Mouse (Mus musculus) lung, postnatal 0 days (tissue): Measurements from ENCODE around the gene Npy5r. TPM values are rescaled to one million over a fixed set of nuclear protein-coding genes. Genes with fewer than 3 reads are reported as not detected.
A peak's percentile ranks its signal among the peaks of the same experiment; 100 is the strongest.

Experiments
- ATAC-seq: fragments of 200-750 bp; cut with Nextera tagmentation; 2 replicates; pipeline ENCODE4 v1.8.0; 2017; ENCODE audit warnings: moderate library complexity
- DNase-seq: peaks from one replicate; pipeline ENCODE4 v3.0.0-alpha.2; 2016; ENCODE audit warnings: low spot score
- H3K27ac ChIP-seq: fragments of 300-500 bp; sonication (generic); 2 replicates; pipeline ENCODE4 v1.5.1; 2014; ENCODE audit warnings: antibody characterized with exemption, mild to moderate bottlenecking, low read length, mixed read lengths
- H3K27me3 ChIP-seq: fragments of 300-500 bp; sonication (generic); replicated peaks from 2 replicates; pipeline ENCODE4 v1.6.1; 2014; ENCODE audit warnings: low read length, mixed read lengths; ENCODE audit not compliant: insufficient read depth
- H3K36me3 ChIP-seq: fragments of 300-500 bp; sonication (generic); 2 replicates; pipeline ENCODE4 v1.6.1; 2014; ENCODE audit warnings: low read length, mixed read lengths; ENCODE audit not compliant: insufficient read depth
- H3K4me1 ChIP-seq: fragments of 300-500 bp; sonication (generic); 2 replicates; pipeline ENCODE4 v1.6.1; 2014; ENCODE audit warnings: antibody characterized with exemption, low read depth, low read length, mixed read lengths; ENCODE audit not compliant: insufficient read depth
- H3K4me2 ChIP-seq: fragments of 300-500 bp; sonication (generic); replicated peaks from 2 replicates; pipeline ENCODE4 v1.6.1; 2014; ENCODE audit warnings: low read depth, mild to moderate bottlenecking, low read length, moderate library complexity, mixed read lengths
- H3K4me3 ChIP-seq: fragments of 300-500 bp; sonication (generic); 2 replicates; pipeline ENCODE4 v1.5.1; 2014; ENCODE audit warnings: low read depth, low read length
- H3K9ac ChIP-seq: fragments of 300-500 bp; sonication (generic); replicated peaks from 2 replicates; pipeline ENCODE4 v1.6.1; 2014; ENCODE audit warnings: low read depth, mild to moderate bottlenecking
- H3K9me3 ChIP-seq: fragments of 300-500 bp; sonication (generic); 2 replicates; pipeline ENCODE4 v1.6.1; 2016; ENCODE audit warnings: low read length, mixed read lengths
- CTCF ChIP-seq: IDR thresholded peaks from 2 replicates; pipeline ENCODE4 v1.5.1; 2016; ENCODE audit warnings: antibody characterized with exemption, mild to moderate bottlenecking
- EP300 ChIP-seq: IDR thresholded peaks from 2 replicates; pipeline ENCODE4 v1.6.1; 2016; ENCODE audit warnings: antibody characterized with exemption, mild to moderate bottlenecking, control low read depth
- WGBS: fragments of 180-500 bp; shearing (Covaris S2); extraction: QIAGEN DNeasy Blood & Tissue Kit; methylation state at CpG from one replicate; pipeline ENCODE4 v1.1.7; 2014; 5-methylcytosine and 5-hydroxymethylcytosine counted together
- polyA plus RNA-seq: library from polyadenylated mRNA; unstranded; fragments of >200 nt; fragmentation: Nextera tagmentation; extraction: Ambion mirVana; gene quantifications from 2 replicates; pipeline ENCODE4 v1.2.1, GENCODE M21; 2015

Gene Npy5r
- not detected in 2 replicates for polyA plus RNA-seq

DNA sequence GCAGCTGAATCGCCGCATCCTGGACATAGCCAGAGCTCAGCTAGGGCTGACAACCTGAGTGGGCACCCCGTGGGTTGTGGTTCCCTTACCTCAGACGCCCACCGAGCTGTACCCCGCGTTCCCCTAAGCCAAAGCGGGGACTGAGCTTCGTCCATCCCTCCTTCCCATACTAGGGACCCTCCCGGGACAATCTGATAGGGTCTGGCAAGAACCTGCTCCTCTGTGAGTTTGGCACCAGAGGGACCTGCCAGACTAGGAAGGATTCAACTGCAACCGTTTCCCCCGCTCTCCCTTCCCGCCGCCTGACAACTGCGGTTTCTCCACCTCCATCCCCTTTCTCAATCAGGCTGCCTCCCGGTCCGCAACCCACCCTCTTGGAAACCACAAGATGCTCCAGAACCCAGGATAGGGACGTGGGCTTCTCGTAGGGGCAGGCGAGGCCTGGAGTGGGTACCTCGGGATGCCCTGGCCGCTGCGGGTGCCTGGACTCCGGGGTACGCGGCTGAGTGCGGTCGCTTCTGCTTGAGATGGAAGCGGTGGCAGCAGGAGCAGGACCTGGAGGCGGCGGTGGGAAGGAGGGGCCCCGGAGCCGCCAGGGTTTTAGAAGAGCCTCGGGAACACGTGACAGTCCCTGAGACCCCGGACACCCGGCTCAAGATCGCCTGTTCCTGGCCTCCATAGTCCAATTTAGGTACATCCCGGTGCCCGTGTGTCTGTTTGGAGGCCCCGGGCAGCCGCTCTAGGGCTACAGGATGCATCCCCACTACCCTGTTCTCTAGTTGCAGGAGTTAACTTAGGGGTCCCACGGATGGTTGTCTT is at the start of gene Npy5r:
Gene Npy5r (minus strand): TSS at position 618 of the 819 bp plus-strand sequence.
- no peak within 1 kb of the TSS for H3K9ac ChIP-seq
- no peaks in the 10 kb centered on the region for H3K9me3 ChIP-seq
- no peak within 1 kb of the TSS for H3K27ac ChIP-seq
- ATAC-seq (no peak), DNase-seq (no peak)
- no peak within 1 kb of the TSS for H3K4me3 ChIP-seq
- H3K4me1 ChIP-seq = no peaks in the 10 kb centered on the region
- H3K27me3 ChIP-seq = 0 out of 2 replicates have a peak, but pooled peaks cover 7% of the 10 kb centered on the region
- TF ChIP-seq CTCF (no peak), EP300 (no peak)
- peak within 1 kb of the TSS; percentile 34 for H3K4me2 ChIP-seq
- H3K36me3 ChIP-seq = no peaks in the 10 kb centered on the region
- WGBS = 2% methylated on average over 43 of the region's 43 CpGs

DNA sequence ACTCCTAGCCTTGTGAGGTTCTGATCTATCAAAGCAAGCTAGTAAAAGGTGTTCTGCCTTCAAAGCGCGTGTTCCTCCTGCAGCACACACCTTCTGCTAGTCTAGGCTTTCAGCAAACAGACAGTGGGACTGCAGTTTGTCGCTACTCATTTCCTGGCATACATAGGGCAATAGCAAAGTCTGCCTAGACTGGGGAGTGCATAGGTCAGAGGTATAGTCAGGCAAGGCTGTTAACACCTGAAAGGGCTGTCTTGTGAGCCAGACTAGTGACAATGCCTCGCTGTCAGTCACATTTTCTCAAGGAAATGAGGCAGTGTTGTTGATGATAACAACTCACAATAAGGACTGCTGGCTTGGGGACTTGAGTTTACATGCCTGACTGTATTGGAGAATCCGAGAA is 44.0 kb upstream of the Npy5r start:
- Histone ChIP-seq H3K27me3 (no peaks in the 10 kb centered on the region), H3K9me3 (no peaks in the 10 kb centered on the region), H3K4me2 (no peak overlapping the region), H3K9ac (no peak overlapping the region), H3K36me3 (no peaks in the 10 kb centered on the region), H3K4me1 (no peaks in the 10 kb centered on the region), H3K4me3 (no peak overlapping the region), H3K27ac (no peak overlapping the region)
- WGBS = 55% methylated on average over 5 of the region's 5 CpGs
- TF ChIP-seq EP300 (no peak), CTCF (no peak)
- ATAC-seq (no peak), DNase-seq (no peak)

DNA sequence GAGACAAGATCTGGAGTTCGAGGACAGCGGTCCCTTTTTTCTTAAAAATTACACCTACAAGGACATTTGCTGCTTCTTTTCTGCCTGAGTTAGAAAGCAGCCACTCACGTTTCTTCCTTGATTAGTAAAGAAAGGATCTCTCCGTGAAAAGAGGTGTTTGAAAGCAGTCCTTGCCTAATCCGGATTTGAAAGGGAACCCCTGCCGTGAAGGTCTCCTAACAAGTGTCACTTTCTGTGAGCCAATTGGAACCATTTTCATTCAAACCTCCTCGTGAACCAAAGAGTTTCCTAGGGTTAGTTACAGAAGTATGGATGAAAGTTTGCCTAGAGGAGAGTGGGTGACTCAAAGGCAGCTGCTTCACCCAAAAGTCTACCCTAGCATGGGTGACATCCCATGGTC is 41.5 kb upstream of the Npy5r start:
- DNase-seq (no peak), ATAC-seq (no peak)
- Histone ChIP-seq H3K27ac (no peak overlapping the region), H3K4me1 (no peaks in the 10 kb centered on the region), H3K27me3 (no peaks in the 10 kb centered on the region), H3K4me3 (no peak overlapping the region), H3K9me3 (no peaks in the 10 kb centered on the region), H3K36me3 (no peaks in the 10 kb centered on the region), H3K4me2 (no peak overlapping the region), H3K9ac (no peak overlapping the region)
- TF ChIP-seq CTCF = no peak
- TF ChIP-seq EP300 = no peak
- 42% methylated on average over 7 of the region's 7 CpGs for WGBS

DNA sequence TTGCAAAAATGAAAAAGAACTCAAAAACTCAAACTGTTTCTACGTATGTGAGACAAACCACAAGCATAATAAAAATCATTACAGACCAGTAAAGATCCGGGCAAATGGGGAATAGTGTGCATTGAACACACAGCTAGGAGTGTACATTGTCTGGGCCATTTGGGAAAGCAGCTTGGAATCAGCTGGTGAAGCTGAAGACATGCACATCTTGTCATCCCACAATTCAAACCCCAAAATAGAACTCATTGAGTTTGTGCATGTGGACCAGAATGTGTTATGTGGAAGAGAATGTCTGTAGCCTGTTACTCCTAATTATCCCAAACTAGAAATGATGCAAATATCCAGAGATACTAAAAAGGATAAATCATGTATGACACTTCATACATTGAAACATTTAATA is 34.9 kb upstream of the Npy5r start:
- no peak overlapping the region for H3K4me3 ChIP-seq
- H3K27ac ChIP-seq = no peak overlapping the region
- WGBS = 76% methylated on average over 2 of the region's 2 CpGs
- H3K27me3 ChIP-seq = no peaks in the 10 kb centered on the region
- H3K9me3 ChIP-seq = no peaks in the 10 kb centered on the region
- DNase-seq (no peak), ATAC-seq (no peak)
- no peaks in the 10 kb centered on the region for H3K4me1 ChIP-seq
- TF ChIP-seq EP300 (no peak), CTCF (no peak)
- H3K9ac ChIP-seq = no peak overlapping the region
- no peak overlapping the region for H3K4me2 ChIP-seq
- no peaks in the 10 kb centered on the region for H3K36me3 ChIP-seq

DNA sequence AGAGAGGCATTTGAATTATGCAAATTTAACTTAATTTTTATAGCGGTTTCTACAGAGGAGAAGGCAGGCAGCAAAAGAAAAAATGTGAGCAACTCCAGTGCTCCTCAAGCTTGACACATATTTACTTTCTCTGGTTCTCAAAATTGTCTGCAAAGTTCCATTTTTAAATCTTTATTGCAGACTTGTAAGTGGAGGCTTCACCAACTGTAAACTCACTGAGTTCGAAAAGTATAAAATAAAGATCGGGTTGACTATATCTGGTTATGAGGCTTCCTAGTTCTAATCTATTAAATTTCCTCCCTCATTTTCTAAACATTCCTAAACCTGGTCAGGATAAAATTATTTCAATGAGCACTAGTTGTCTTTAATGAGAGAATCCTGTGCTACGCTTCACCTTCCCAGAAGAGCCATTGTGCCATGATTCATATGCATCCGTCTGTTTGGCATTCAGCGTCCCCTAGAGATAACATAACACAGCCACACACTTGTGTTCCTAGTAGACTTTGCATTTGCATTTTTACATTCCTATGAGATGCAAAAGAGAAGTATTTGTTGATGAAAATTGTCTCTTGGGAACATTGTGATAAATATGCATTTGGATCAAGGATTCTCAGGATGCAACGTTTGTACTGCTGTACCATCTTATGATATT is 26.5 kb upstream of the Npy5r start:
- H3K4me3 ChIP-seq = no peak overlapping the region
- no peak for DNase-seq
- no peaks in the 10 kb centered on the region for H3K27me3 ChIP-seq
- H3K9me3 ChIP-seq = no peaks in the 10 kb centered on the region
- no peaks in the 10 kb centered on the region for H3K36me3 ChIP-seq
- H3K4me2 ChIP-seq = no peak overlapping the region
- TF ChIP-seq CTCF = no peak
- TF ChIP-seq EP300 = no peak
- no peak for ATAC-seq
- H3K27ac ChIP-seq = no peak overlapping the region
- no peaks in the 10 kb centered on the region for H3K4me1 ChIP-seq
- no peak overlapping the region for H3K9ac ChIP-seq
- 86% methylated on average over 7 of the region's 7 CpGs for WGBS

DNA sequence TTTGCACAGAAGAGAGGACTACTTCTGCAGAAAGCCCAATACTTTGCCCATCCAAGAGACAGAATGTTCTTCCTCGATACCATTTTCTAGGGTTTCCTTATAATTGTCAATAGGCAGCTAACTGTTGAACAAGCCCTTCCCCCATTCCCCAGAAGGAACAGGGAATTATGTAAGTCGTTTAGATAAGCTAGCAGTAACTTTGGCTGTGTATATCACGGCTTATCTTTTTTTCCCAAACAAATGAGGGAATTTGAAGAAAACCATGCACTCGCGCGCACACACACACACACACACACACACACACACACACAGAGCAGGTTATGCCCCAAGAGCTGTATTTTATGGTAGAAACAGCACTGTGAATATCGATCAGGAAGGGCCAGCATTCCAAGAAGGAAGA is 10.9 kb upstream of the Npy5r start:
- DNase-seq = no peak
- Histone ChIP-seq H3K4me1 (no peaks in the 10 kb centered on the region), H3K27me3 (no peaks in the 10 kb centered on the region), H3K36me3 (no peaks in the 10 kb centered on the region), H3K4me3 (no peak overlapping the region), H3K9ac (no peak overlapping the region), H3K27ac (no peak overlapping the region), H3K9me3 (no peaks in the 10 kb centered on the region), H3K4me2 (no peak overlapping the region)
- no peak for TF ChIP-seq CTCF
- no peak for TF ChIP-seq EP300
- no peak for ATAC-seq
- WGBS = 35% methylated on average over 7 of the region's 7 CpGs
